Mouse (Mus musculus) layer of hippocampus, adult 2 months (tissue): ENCODE results near the gene Tcf25. TPM values are rescaled to one million over a fixed set of nuclear protein-coding genes. Genes with fewer than 3 reads are reported as not detected.
A peak's percentile ranks its signal among the peaks of the same experiment; 100 is the strongest.

Experiments used
- DNase-seq, 2 experiments: peaks; one replicate each; pipeline ENCODE4 v3.0.0; 2022; ENCODE audit warnings: low spot score in 2 of 2
- H3K27ac ChIP-seq: fragments of 200-600 bp; 2 replicates; pipeline ENCODE4 v1.8.1; 2022
- H3K4me3 ChIP-seq: fragments of 200-600 bp; 2 replicates; pipeline ENCODE4 v1.8.1; 2022; ENCODE audit warnings: mild to moderate bottlenecking
- CTCF ChIP-seq: fragments of 200-600 bp; conservative IDR thresholded peaks from 2 replicates; pipeline ENCODE4 v1.8.1; 2022; ENCODE audit warnings: antibody characterized with exemption, mild to moderate bottlenecking, moderate library complexity
- total RNA-seq, 2 experiments: library from RNA; stranded (reverse); gene quantifications; 2 replicates each; pipeline ENCODE4 v1.2.3; 2021

Gene Tcf25
- total RNA-seq, 2 experiments from 2014 or later: 459 to 497 TPM

DNA sequence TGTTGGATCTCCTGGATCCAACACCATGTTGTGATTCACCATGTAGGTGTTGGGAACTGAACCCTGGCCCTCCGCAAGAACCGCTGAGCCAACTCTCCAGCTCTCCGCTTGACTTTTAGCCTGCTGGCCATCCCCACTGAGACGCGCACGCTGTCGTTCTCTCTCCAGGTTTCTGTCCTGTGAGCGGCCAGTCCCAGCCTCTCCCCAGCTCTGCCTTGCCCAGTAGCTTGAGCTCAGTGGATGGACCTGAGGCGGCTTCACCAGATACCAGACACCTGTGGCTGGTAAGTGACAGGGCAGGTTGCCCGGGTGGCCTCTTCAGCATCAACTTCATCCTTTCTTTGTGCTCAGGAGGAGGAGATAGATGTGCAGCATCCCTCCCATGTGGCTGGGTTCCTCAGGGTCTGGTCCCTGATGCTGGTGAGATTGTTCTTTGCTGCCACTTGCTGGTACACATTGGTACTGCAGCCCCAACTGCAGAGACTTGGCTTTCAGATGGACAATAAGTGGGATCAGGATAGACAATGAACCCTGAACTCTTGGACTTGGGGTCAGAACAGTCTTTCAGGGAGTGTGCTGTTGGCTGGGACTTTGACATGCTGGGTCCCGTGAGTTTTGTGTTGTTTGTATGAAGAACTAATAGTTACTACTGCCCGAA lies 12.3 kb upstream of the Tcf25 start:
- no peak overlapping the region for H3K4me3 ChIP-seq
- TF ChIP-seq CTCF: peak; percentile 96
- no peak overlapping the region for H3K27ac ChIP-seq
- DNase-seq: peak; percentile 72 to 86

DNA sequence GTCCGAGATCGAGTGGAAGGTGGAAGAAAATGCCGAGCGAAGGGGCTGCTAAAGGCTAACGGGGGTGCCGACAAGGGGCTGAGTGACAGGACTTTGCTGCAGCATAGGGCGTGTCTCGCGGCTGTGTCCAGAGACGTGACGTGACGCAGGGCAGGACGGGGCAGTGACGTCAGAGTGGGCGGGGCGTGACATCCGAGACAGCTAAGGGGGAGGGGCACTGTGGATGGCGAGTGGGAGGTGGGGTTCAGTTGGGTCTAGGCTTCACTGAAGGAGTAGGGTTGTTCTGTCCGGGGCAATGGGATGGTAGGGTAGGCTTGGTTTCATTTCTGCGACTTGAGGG lies 656 bp downstream of the Tcf25 start:
- peak overlapping the region; percentile 99 for H3K27ac ChIP-seq
- H3K4me3 ChIP-seq: peak overlapping the region; percentile 81
- DNase-seq: peak; percentile 90 to 96
- TF ChIP-seq CTCF: no peak

DNA sequence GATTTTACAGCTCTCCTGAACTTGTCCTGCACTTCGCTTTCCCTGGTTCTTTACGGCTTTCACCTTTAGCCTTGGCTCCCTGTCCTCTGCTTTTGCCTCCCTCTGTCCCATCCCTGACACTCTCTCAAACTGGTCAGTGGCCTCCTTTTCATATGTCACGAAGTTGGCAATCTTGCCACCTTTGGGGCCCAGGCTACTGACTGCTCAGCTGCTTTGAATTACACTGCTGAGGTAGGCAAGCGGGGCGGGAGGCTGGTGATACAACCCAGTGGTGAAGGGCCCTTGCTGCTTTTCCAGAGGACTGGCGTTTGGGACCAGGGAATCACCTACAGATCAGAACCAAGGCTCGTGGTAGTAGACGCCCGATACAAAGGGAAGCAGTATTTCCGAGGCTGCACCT lies 2.1 kb downstream of the Tcf25 start:
- no peak overlapping the region; the same call in 1 of the 2 replicates for H3K4me3 ChIP-seq
- TF ChIP-seq CTCF: no peak
- H3K27ac ChIP-seq: peak overlapping the region; percentile 51; the same call in 1 of the 2 replicates
- DNase-seq: no peak

DNA sequence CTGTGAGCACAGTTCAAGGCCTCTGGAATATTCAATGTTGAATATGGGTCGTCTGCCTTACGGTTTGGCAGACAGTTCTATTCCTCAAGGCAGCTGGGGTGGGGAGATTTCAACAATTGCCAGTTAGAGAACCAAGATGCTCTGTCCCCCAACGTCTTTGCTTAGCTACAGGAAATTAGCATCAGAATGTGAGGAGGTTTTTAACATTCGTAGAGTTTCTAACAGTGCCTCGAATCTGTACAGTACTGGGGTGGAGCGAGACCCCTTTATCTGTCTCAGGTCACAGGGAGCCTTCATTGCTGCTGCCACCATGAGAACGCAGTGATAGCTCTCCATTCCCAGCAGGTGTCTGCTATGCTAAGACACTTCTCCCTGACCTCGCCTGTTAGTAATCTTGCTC lies 2.6 kb downstream of the Tcf25 start:
- Histone ChIP-seq H3K4me3 (peak overlapping the region; percentile 5; the same call in 1 of the 2 replicates), H3K27ac (peak overlapping the region; percentile 51; the same call in 1 of the 2 replicates)
- DNase-seq: no peak
- no peak for TF ChIP-seq CTCF

DNA sequence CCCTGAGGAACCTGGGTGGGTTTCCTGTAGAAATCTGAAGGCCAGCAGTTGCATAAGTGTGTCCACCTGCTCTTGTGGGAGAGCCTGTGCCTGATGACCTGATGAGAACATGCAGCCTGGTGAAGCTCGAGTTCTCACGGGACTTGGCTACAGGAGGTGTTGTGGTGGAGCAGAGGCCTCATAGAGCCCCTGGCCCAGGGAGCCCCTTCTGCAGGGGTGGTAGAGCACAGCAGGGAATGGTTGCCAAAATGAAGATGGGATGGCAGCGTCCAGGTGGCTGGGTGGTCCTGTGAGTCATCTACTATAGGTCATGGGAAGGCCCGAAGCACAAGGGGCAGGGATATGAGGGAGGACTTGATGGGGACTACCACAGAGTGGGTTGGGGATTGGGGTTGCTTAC lies 8.2 kb downstream of the Tcf25 start:
- no peak overlapping the region for H3K27ac ChIP-seq
- no peak for DNase-seq
- H3K4me3 ChIP-seq: no peak overlapping the region
- TF ChIP-seq CTCF: no peak

DNA sequence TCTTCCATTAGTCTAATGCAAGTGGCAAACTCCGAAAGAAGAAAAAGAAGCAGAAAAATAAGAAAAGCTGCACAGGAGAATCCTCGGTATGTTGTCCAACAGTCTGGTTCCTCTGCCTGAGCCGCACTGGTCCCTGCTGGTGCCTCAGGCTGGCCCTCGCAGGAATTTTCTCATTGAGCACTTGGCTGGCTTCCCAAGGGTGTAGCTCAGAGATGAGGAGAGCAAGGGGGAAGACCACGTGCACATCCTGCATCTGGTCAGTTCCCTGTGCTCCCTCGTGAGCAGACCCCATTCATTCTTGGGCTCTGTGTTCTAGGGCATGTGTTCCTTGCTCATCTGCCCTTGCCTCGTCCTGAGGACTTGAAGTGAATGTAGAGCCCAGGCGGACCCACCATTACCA lies 9.0 kb downstream of the Tcf25 start:
- no peak for TF ChIP-seq CTCF
- Histone ChIP-seq H3K27ac (no peak overlapping the region), H3K4me3 (no peak overlapping the region)
- DNase-seq: no peak

DNA sequence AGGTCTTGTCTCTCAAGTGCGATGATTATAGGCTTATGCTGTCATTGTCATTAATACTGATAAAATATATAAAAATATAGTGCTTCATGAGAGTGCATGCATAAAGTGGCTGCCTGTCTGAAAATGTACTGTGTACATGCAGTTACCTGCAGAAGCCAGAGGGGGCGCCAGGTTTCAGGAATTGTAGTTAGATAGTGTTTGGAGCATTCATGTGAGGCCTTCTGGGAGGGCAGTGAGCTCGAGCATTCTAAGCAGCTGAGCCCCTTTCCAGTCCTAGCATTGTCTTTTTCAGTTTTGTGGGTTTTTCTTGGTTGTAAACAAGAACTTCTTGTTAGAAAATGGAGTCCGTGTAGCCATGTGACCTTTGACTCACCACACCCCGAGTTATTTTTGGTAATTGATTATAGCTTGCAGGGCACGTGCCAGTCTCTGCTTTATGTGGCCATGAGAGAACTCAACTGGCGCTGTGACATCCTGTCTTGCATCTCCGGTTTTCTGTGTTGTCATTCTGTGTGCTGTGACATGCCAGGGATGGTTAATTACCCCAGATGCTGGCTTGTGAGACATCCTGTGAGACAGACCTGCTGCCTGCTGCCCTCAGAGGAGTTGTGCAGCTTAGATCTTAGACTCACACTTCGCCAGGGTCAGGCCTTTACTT lies 11.5 kb downstream of the Tcf25 start:
- H3K4me3 ChIP-seq: no peak overlapping the region
- peak in 1 of 2 experiments; percentile 34 for DNase-seq
- H3K27ac ChIP-seq: no peak overlapping the region
- TF ChIP-seq CTCF: peak; percentile 86

DNA sequence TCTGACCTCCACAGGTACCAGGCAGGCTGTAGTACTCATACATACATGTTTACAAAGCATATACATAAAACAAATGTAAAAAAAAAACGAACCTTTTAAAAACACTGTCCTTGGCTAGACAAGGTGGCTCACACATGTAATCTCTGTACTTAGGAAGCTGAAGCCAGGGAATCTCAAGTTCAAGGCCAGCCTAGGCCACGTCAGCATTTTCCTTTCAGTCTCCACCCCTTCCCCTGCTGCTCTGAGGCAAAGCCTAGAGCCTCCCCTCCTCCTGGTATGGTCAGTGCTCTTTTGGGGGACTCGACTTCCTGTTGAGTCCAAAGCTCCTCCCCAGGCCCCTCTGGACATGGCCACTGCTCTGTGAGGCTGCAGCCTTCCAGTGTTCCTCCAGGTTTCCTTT lies 13.5 kb downstream of the Tcf25 start:
- H3K27ac ChIP-seq: no peak overlapping the region
- no peak for TF ChIP-seq CTCF
- H3K4me3 ChIP-seq: no peak overlapping the region
- no peak for DNase-seq

DNA sequence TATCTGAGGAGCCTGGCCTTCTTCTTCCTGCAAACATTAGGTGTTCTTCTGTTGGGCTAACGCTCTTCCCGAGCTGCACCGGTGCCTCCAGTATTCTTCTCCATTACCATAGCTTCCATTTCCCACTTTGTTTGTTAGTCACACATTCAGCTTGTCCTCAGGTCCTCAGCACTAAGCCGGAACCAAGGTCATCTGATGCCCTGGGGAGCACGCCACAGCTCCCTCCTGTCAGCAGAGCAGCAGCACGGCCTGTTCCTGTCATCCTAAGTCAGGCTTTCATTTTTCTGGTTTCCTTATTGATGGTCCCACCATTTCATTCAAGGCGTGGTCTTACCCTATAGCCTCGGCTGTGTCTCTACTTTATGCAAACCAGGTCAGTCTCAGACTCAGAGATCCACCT lies 14.2 kb downstream of the Tcf25 start:
- H3K4me3 ChIP-seq: no peak overlapping the region
- no peak overlapping the region for H3K27ac ChIP-seq
- no peak for DNase-seq
- no peak for TF ChIP-seq CTCF

DNA sequence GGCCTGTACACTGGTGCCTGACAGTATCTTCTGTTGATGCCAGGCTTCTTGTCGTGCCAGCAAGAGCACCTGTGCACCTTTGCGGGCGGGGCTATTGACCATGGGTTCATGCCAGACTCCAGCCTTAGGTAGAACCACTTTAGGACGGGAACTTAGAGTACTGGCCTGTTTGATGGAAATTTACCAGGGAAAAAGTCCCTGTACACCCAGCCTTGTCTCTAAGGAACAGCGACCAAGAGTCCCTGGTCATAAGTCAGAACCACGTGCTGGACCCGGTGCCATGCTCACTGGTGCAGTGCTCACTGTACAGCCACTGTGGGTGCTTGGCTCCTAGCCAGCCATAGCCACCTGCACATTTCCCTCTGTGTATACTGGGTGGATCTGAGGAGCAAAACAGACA lies 15.5 kb downstream of the Tcf25 start:
- no peak for DNase-seq
- Histone ChIP-seq H3K27ac (no peak overlapping the region), H3K4me3 (no peak overlapping the region)
- TF ChIP-seq CTCF: no peak

DNA sequence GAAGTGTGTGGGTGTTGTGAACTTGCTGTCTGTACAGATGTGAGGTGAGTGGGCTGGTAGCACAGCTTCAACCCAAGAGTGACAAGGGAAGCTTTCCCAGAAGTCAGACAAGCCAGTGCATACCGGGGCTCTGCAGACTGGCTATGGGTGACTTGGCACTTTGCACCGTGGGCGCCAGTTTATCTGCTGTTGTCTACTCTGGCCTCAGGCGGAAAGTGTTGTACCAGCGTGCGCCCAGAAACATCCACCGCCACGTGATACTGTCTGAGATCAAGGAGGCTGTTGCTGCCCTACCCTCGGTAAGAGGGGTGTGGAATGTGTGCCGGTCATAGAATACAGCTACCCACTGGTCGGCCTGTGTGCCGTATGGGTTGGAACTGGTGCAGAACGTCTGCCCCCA lies 24.8 kb downstream of the Tcf25 start:
- Histone ChIP-seq H3K4me3 (no peak overlapping the region), H3K27ac (no peak overlapping the region)
- no peak for TF ChIP-seq CTCF
- no peak for DNase-seq

DNA sequence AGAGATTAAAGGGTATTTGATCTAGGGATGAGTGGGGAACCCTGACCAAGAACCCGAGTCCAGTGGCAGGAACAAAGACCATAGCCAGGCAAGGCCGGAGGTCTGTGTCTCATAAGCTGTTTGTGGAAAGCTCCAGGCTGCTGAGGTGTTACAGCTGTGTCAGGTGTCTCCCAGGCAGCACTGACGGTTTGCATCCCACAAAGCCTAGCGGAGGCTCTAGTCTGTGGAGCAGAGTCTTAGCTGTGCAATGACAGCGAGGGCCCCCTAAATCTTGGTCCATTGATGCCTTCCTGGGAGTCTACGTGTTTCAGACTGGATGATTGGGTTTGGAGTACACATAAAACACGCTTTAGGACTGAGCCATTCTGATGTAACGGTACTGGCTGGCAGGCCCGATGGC lies 28.4 kb downstream of the Tcf25 start:
- TF ChIP-seq CTCF: no peak
- DNase-seq: no peak
- H3K4me3 ChIP-seq: no peak overlapping the region
- H3K27ac ChIP-seq: no peak overlapping the region

DNA sequence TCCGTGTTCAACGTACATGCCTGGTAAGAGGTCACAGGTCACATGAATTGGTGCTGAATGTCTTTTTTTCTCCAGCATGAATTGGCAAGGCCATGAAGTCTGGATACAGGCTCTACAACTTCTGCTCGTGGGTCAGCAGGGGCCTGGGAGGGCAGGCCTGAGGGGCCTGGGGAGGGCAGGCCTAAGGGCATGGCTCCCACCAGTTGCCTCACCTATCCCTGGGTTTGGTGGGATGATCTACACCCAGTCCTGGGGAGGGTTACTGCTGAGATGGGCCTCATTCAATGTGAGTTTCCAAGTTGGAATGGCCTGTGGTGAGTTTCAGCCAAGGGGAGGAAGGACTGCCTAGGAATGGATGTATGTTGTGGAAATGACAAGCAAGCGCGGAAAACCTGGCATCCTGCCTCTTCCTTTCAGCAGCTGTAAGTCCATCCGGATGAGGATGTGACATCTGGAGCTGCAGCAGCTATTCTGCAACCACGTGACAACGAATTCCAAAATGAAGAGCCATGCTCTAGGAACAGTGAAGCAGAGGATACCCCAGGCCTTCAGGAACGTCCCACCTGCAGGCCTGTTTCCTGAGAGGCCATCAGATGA lies 29.3 kb downstream of the Tcf25 start:
- TF ChIP-seq CTCF: no peak
- Histone ChIP-seq H3K4me3 (no peak overlapping the region), H3K27ac (no peak overlapping the region)
- DNase-seq: no peak

DNA sequence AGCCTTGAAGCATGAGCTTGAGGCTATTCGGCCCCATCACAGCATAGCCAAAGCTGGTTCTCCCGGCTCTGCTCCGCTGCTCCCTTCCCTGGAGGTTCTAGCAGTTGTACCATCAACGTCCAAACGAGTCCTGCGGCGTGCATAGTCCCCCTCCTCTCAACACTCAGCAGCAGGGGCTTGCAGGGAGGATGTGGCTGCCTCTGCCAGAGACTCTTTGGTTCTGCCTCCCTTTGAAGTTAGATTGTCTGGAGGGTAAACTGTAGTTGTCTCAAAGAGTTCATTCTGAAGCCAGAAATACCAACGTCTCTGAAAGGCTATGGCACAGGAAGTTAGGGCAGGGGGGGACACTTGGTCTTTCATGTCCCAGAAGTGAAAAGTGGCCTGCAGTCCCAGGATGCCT lies 31.0 kb downstream of the Tcf25 start:
- DNase-seq: no peak
- H3K27ac ChIP-seq: no peak overlapping the region
- no peak for TF ChIP-seq CTCF
- no peak overlapping the region for H3K4me3 ChIP-seq
